Mouse (Mus musculus): ENCODE measurements around the gene Cntn5. TPM values are rescaled to one million over a fixed set of nuclear protein-coding genes. Genes with fewer than 3 reads are reported as not detected.

Cntn5 gene
- total RNA-seq, 2 experiments from 2014 or later, result not detected

GRCm38 (mm10) chr9:9676078-9676477, 1228.5 kb downstream of the Cntn5 start:
- no peak for DNase-seq

GRCm38 (mm10) chr9:9674531-9674930, 1230.0 kb downstream of the Cntn5 start:
- no peak for DNase-seq

- no peak for DNase-seq
These were observed 1231.1 kb downstream of the Cntn5 start for GRCm38 (mm10) chr9:9673277-9674049.

- DNase-seq, result no peak
These were observed 1251.1 kb downstream of the Cntn5 start for GRCm38 (mm10) chr9:9653463-9653862.

GRCm38 (mm10) chr9:9647361-9647760, 1257.2 kb downstream of the Cntn5 start:
- no peak for DNase-seq

GRCm38 (mm10) chr9:9646276-9646675, 1258.3 kb downstream of the Cntn5 start:
- no peak for DNase-seq

Small RNAs within 50 kb of the gene (microRNA-seq; reads per million reads assigned to microRNA genes)
- gene Gm24496 (ENCODE audit: borderline replicate concordance in 2 of 2) (0 reads per million in 2 experiments), gene Gm25086 (ENCODE audit: borderline replicate concordance in 2 of 2) (0 reads per million in 2 experiments), gene Gm26195 (ENCODE audit: borderline replicate concordance in 2 of 2) (0 reads per million in 2 experiments), gene Mir6237 (ENCODE audit: borderline replicate concordance in 2 of 2) (0 reads per million in 2 experiments)
